Mouse (Mus musculus): ENCODE measurements around the gene Lgr4. TPM values are rescaled to one million over a fixed set of nuclear protein-coding genes. Genes with fewer than 3 reads are reported as not detected.

Gene Lgr4
- polyA plus RNA-seq, 1 experiment = 6.7 TPM

- no peaks in the 10 kb centered on the region for H3K27me3 ChIP-seq (ENCODE audit: control insufficient read depth, insufficient read depth, insufficient read length)
These were observed 11.8 kb downstream of the Lgr4 start for GRCm38 (mm10) chr2:109929256-109929655.

GRCm38 (mm10) chr2:109930366-109930765, 12.9 kb downstream of the Lgr4 start:
- peaks cover 3% of the 10 kb centered on the region for H3K36me3 ChIP-seq (ENCODE audit: control insufficient read depth, insufficient read depth)
- H3ac ChIP-seq (ENCODE audit: control insufficient read depth, insufficient read length, low read depth) = no peak overlapping the region
- no peak for TF ChIP-seq USF1 (IDR thresholded peaks at IDR 0.05; ENCODE audit: low read depth)

More at GRCm38 (mm10) chr2:109929256-109929655, 11.8 kb downstream of the Lgr4 start:
- Histone ChIP-seq H3K4me3 (ENCODE audit: insufficient read depth, poor library complexity, severe bottlenecking) (no peak overlapping the region), H3K79me3 (ENCODE audit: low read depth) (peaks cover 22% of the 10 kb centered on the region), H3ac (ENCODE audit: control insufficient read depth, insufficient read length, low read depth) (no peak overlapping the region), H3K36me3 (ENCODE audit: control insufficient read depth, insufficient read depth) (no peaks in the 10 kb centered on the region), H3K79me2 (ENCODE audit: control insufficient read depth, insufficient read depth) (peaks cover 44% of the 10 kb centered on the region)
- TF ChIP-seq CEBPB (IDR thresholded peaks at IDR 0.05; ENCODE audit: low read depth) = no peak
- TF ChIP-seq MAX (IDR thresholded peaks at IDR 0.05) = no peak
- TF ChIP-seq CTCF (IDR thresholded peaks at IDR 0.05; ENCODE audit: control insufficient read depth, insufficient read depth, insufficient read length) = no peak
- no peak for TF ChIP-seq USF1 (IDR thresholded peaks at IDR 0.05; ENCODE audit: low read depth)
- TF ChIP-seq MYOG (IDR thresholded peaks at IDR 0.05; ENCODE audit: control insufficient read depth, extremely low read depth, insufficient read length) = no peak
- TF ChIP-seq MYOD1 (IDR thresholded peaks at IDR 0.05; ENCODE audit: control insufficient read depth, insufficient read length, low read depth) = no peak
- no peak for TF ChIP-seq FOSL1 (IDR thresholded peaks at IDR 0.05; ENCODE audit: insufficient read depth, low read length, poor library complexity, severe bottlenecking)

DNA sequence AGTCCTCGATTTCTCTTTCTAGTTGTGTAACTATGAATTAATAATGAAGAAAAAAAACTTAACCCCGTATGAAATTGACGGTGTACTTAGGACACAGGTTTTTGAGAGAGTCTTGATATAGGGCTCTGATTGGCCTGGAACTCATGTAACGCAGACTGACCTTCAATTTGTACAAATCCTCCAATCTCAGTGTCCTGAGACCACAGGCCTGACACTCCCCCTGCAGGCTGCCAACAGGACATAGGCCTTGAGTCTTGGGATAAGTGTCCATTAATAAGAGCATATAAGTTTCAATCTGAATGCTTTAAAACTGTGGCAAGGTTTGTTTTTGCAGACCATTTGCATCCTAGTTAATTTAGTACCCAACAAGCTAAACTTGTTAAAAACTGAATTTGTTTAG, 13.3 kb downstream of the Lgr4 start:
- peaks cover 45% of the 10 kb centered on the region for H3K79me2 ChIP-seq (ENCODE audit: control insufficient read depth, insufficient read depth)
- TF ChIP-seq FOSL1 (IDR thresholded peaks at IDR 0.05; ENCODE audit: insufficient read depth, low read length, poor library complexity, severe bottlenecking) (no peak), CEBPB (IDR thresholded peaks at IDR 0.05; ENCODE audit: low read depth) (no peak), CTCF (IDR thresholded peaks at IDR 0.05; ENCODE audit: control insufficient read depth, insufficient read depth, insufficient read length) (no peak), MAX (IDR thresholded peaks at IDR 0.05) (no peak), MYOG (IDR thresholded peaks at IDR 0.05; ENCODE audit: control insufficient read depth, extremely low read depth, insufficient read length) (no peak)
- H3K36me3 ChIP-seq (ENCODE audit: control insufficient read depth, insufficient read depth) = peaks cover 3% of the 10 kb centered on the region
- H3K27me3 ChIP-seq (ENCODE audit: control insufficient read depth, insufficient read depth, insufficient read length) = no peaks in the 10 kb centered on the region
- H3ac ChIP-seq (ENCODE audit: control insufficient read depth, insufficient read length, low read depth) = no peak overlapping the region
- H3K79me3 ChIP-seq (ENCODE audit: low read depth) = peaks cover 15% of the 10 kb centered on the region
- H3K4me3 ChIP-seq (ENCODE audit: insufficient read depth, poor library complexity, severe bottlenecking) = no peak overlapping the region

More at GRCm38 (mm10) chr2:109930366-109930765, 12.9 kb downstream of the Lgr4 start:
- Histone ChIP-seq H3K79me3 (ENCODE audit: low read depth) (peaks cover 18% of the 10 kb centered on the region), H3K27me3 (ENCODE audit: control insufficient read depth, insufficient read depth, insufficient read length) (no peaks in the 10 kb centered on the region), H3K4me3 (ENCODE audit: insufficient read depth, poor library complexity, severe bottlenecking) (no peak overlapping the region), H3K79me2 (ENCODE audit: control insufficient read depth, insufficient read depth) (peaks cover 49% of the 10 kb centered on the region)

- H3K36me3 ChIP-seq (ENCODE audit: control insufficient read depth, insufficient read depth) = peaks cover 3% of the 10 kb centered on the region
- no peak overlapping the region for H3K4me3 ChIP-seq (ENCODE audit: insufficient read depth, poor library complexity, severe bottlenecking)
- peaks cover 9% of the 10 kb centered on the region for H3K79me3 ChIP-seq (ENCODE audit: low read depth)
- H3K79me2 ChIP-seq (ENCODE audit: control insufficient read depth, insufficient read depth) = peaks cover 39% of the 10 kb centered on the region
- H3K27me3 ChIP-seq (ENCODE audit: control insufficient read depth, insufficient read depth, insufficient read length) = no peaks in the 10 kb centered on the region
- H3ac ChIP-seq (ENCODE audit: control insufficient read depth, insufficient read length, low read depth) = no peak overlapping the region
- TF ChIP-seq MYOD1 (IDR thresholded peaks at IDR 0.05; ENCODE audit: control insufficient read depth, insufficient read length, low read depth) (no peak), CTCF (IDR thresholded peaks at IDR 0.05; ENCODE audit: control insufficient read depth, insufficient read depth, insufficient read length) (no peak)
These were observed 14.7 kb downstream of the Lgr4 start for GRCm38 (mm10) chr2:109931978-109932780.

GRCm38 (mm10) chr2:109933151-109933550, 15.7 kb downstream of the Lgr4 start:
- Histone ChIP-seq H3ac (ENCODE audit: control insufficient read depth, insufficient read length, low read depth) (no peak overlapping the region), H3K4me3 (ENCODE audit: insufficient read depth, poor library complexity, severe bottlenecking) (no peak overlapping the region), H3K79me3 (ENCODE audit: low read depth) (peaks cover 8% of the 10 kb centered on the region), H3K79me2 (ENCODE audit: control insufficient read depth, insufficient read depth) (peaks cover 45% of the 10 kb centered on the region), H3K27me3 (ENCODE audit: control insufficient read depth, insufficient read depth, insufficient read length) (no peaks in the 10 kb centered on the region), H3K36me3 (ENCODE audit: control insufficient read depth, insufficient read depth) (peaks cover 3% of the 10 kb centered on the region)
- no peak for TF ChIP-seq USF1 (IDR thresholded peaks at IDR 0.05; ENCODE audit: low read depth)
- TF ChIP-seq CEBPB (IDR thresholded peaks at IDR 0.05; ENCODE audit: low read depth) = no peak
- no peak for TF ChIP-seq MYOD1 (IDR thresholded peaks at IDR 0.05; ENCODE audit: control insufficient read depth, insufficient read length, low read depth)
- no peak for TF ChIP-seq CTCF (IDR thresholded peaks at IDR 0.05; ENCODE audit: control insufficient read depth, insufficient read depth, insufficient read length)
- TF ChIP-seq MAX (IDR thresholded peaks at IDR 0.05) = no peak
- no peak for TF ChIP-seq FOSL1 (IDR thresholded peaks at IDR 0.05; ENCODE audit: insufficient read depth, low read length, poor library complexity, severe bottlenecking)

DNA sequence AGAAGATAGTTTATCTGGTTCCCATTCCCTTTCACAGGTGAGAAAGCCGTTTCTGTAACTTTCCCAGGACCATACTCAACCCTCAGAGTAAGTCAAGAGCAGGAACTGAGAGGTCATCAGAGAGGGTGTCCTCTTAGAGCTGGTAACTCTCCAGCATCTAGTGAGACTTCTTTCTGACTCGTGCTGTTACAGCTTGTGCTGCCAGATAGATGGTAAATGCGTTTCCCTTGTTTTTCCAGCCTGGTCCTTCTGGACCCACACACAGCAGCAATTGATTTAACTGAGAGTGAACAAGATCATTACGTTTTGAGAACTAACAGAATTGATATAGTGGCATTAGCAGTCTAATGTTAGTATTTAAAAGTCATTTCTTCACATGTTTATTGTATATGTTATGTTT, 16.6 kb downstream of the Lgr4 start:
- peaks cover 12% of the 10 kb centered on the region for H3K79me3 ChIP-seq (ENCODE audit: low read depth)
- H3K79me2 ChIP-seq (ENCODE audit: control insufficient read depth, insufficient read depth) = peaks cover 48% of the 10 kb centered on the region
- no peak overlapping the region for H3ac ChIP-seq (ENCODE audit: control insufficient read depth, insufficient read length, low read depth)
- TF ChIP-seq MYOG (IDR thresholded peaks at IDR 0.05; ENCODE audit: control insufficient read depth, extremely low read depth, insufficient read length) (no peak), MYOD1 (IDR thresholded peaks at IDR 0.05; ENCODE audit: control insufficient read depth, insufficient read length, low read depth) (no peak), CTCF (IDR thresholded peaks at IDR 0.05; ENCODE audit: control insufficient read depth, insufficient read depth, insufficient read length) (no peak), CEBPB (IDR thresholded peaks at IDR 0.05; ENCODE audit: low read depth) (no peak), MAX (IDR thresholded peaks at IDR 0.05) (no peak), FOSL1 (IDR thresholded peaks at IDR 0.05; ENCODE audit: insufficient read depth, low read length, poor library complexity, severe bottlenecking) (no peak), USF1 (IDR thresholded peaks at IDR 0.05; ENCODE audit: low read depth) (no peak)
- H3K36me3 ChIP-seq (ENCODE audit: control insufficient read depth, insufficient read depth) = peaks cover 3% of the 10 kb centered on the region
- no peaks in the 10 kb centered on the region for H3K27me3 ChIP-seq (ENCODE audit: control insufficient read depth, insufficient read depth, insufficient read length)
- no peak overlapping the region for H3K4me3 ChIP-seq (ENCODE audit: insufficient read depth, poor library complexity, severe bottlenecking)
